Mouse (Mus musculus) heart, postnatal 0 days (tissue): Measurements from ENCODE around the gene Gltp.

Experiments
- CTCF ChIP-seq: IDR thresholded peaks from 2 replicates; pipeline ENCODE4 v1.5.1; 2016; ENCODE audit warnings: antibody characterized with exemption, control low read depth, low read depth
- EP300 ChIP-seq: IDR thresholded peaks from 2 replicates; pipeline ENCODE4 v1.6.1; 2016; ENCODE audit warnings: antibody characterized with exemption, low read depth

- TF ChIP-seq EP300 (no peak), CTCF (no peak)
Observed at GRCm38 (mm10) chr5:114658255-114658654, 32.5 kb downstream of the Gltp start, which contains the start of gene Trpv4.
